In the genomic region with DNA sequence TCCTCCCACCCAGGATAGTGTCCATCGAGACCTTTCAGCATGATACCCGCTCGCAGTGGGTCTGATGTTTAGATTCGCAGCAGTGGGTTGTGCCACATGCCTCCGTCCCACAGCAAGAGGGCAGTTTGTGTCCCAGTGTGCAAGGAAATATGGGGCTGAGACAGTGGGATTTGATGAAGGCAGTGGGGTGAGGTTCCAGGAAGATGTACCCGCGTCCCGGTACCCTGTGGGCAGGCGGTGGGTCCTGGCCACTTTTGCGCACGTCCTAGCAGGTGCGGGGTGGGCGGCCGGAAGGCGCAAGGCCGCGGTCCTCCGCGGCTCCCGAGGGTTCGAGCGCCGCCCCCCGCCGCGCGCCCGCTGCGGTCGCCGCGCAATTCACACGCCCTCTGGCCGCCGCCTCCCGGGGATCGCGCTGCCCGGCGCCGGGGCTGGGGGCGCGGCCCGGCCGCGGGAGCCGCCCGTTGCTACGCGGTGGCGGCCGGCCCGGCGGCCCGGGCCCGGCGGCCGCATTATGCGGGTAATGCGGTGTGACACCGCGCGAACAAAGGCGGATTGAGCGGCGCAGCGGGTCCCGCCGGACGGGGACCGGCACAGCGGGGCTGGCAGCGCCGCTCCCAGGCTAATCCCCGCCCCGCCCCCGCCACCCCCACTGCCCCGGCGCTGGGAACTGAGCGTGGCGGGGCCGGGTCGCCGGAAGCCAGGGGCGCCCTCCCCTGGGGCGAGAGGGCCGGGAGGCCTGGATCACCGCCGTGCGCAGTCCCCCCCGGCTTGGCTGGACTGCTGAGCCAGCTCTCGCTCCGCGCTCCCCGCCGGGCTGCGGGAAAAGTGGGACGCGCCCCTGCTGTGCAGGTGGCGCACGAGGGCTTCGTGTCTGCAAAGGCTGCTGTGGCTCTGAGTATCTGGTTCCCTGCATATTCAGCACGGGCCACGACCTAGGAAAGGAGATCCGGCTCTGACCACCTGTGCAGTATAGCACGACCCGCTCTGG, we compare ENCODE assay signal across 9 mouse cellular contexts. TPM values are rescaled to one million over a fixed set of nuclear protein-coding genes. Genes with fewer than 3 reads are reported as not detected.
DNase-seq lines count a peak whose midpoint lies in the region; ATAC-seq and TF ChIP-seq lines count a peak whose summit lies in the region.
"Had no signal": no experiment of that assay in that cellular context is flagged by ENCODE, and none has a peak within 500 bp of the region (broad histone marks: within the 10 kb centered on the region; RNA-seq: fewer than 3 reads in every experiment).

No protein-coding gene starts in this region.

- H3K4me2 ChIP-seq in embryonic facial prominence, embryonic 11.5 days (ENCODE audit: low read depth, low read length): peak overlapping the region; percentile 98
- H3K4me2 ChIP-seq in hindbrain, embryonic 13.5 days: peak overlapping the region; percentile 88
- peak overlapping the region; percentile 60 for H3K4me2 ChIP-seq in liver, embryonic 14.5 days (ENCODE audit: low read depth)

- H3K36me3 ChIP-seq in embryonic facial prominence, embryonic 11.5 days (replicated peaks; ENCODE audit: control insufficient read depth, insufficient read depth, low read depth, low read length): no peaks in the 10 kb centered on the region
- peaks cover 6% of the 10 kb centered on the region; the same call in 1 of the 2 replicates for H3K36me3 ChIP-seq in hindbrain, embryonic 13.5 days
- H3K36me3 ChIP-seq in liver, embryonic 14.5 days (replicated peaks; ENCODE audit: control insufficient read depth, insufficient read depth, low read depth): no peaks in the 10 kb centered on the region
- H3K36me3 ChIP-seq: G1E had no signal

- peaks cover 7% of the 10 kb centered on the region; the same call in 1 of the 2 replicates for H3K4me1 ChIP-seq in embryonic facial prominence, embryonic 11.5 days (ENCODE audit: control insufficient read depth, insufficient read depth, low read length)
- H3K4me1 ChIP-seq in hindbrain, embryonic 13.5 days (replicated peaks): peaks cover 40% of the 10 kb centered on the region
- H3K4me1 ChIP-seq in liver, embryonic 14.5 days (replicated peaks; ENCODE audit: control insufficient read depth in 2 of 2, insufficient read depth in 2 of 2, low read length in 1 of 2): no peaks in the 10 kb centered on the region

- no peak for DNase-seq in frontal cortex, postnatal 25 days (ENCODE audit: low spot score in 2 of 2)
- DNase-seq in ES-CJ7 (ENCODE audit: low read depth, low spot score): peak; percentile 49
- peak; percentile 54 for DNase-seq in embryonic facial prominence, embryonic 11.5 days (ENCODE audit: low spot score)
- DNase-seq in liver, embryonic 14.5 days (ENCODE audit: low read depth in 3 of 3, low spot score in 3 of 3): no peak
- peak; percentile 64 for DNase-seq in right cerebral cortex, postnatal 4 days
- DNase-seq in urinary bladder, postnatal 14 days (ENCODE audit: low spot score): no peak

- TF ChIP-seq EP300 in liver, embryonic 14.5 days (IDR thresholded peaks at IDR 0.05; ENCODE audit: low read depth): no peak

- no peaks in the 10 kb centered on the region for H3K9me3 ChIP-seq in embryonic facial prominence, embryonic 11.5 days (replicated peaks; ENCODE audit: control insufficient read depth, low read length)
- no peaks in the 10 kb centered on the region for H3K9me3 ChIP-seq in hindbrain, embryonic 13.5 days
- no peaks in the 10 kb centered on the region for H3K9me3 ChIP-seq in liver, embryonic 14.5 days (ENCODE audit: control insufficient read depth, low read length)

- H3K4me3 ChIP-seq in embryonic facial prominence, embryonic 11.5 days (ENCODE audit: low read depth, low read length): peak overlapping the region; percentile 54
- peak overlapping the region; percentile 56 for H3K4me3 ChIP-seq in hindbrain, embryonic 13.5 days
- H3K4me3 ChIP-seq in liver, embryonic 14.5 days (ENCODE audit: insufficient read depth in 1 of 2, low read depth in 2 of 2, low read length in 2 of 2): peak overlapping the region; percentile 9 to 42

- WGBS in embryonic facial prominence, embryonic 11.5 days: under 1% methylated on average over 85 of the region's 107 CpGs
- WGBS in hindbrain, embryonic 13.5 days: under 1% methylated on average over 52 of the region's 107 CpGs
- under 1% methylated on average over 66 of the region's 107 CpGs for WGBS in liver, embryonic 14.5 days (ENCODE audit: insufficient replicate concordance)

- no peak for TF ChIP-seq CTCF in liver, embryonic 14.5 days (IDR thresholded peaks at IDR 0.05; ENCODE audit: low read depth)

- no peak overlapping the region; the same call in 1 of the 2 replicates for H3K27ac ChIP-seq in embryonic facial prominence, embryonic 11.5 days (replicated peaks; ENCODE audit: low read depth, low read length)
- H3K27ac ChIP-seq in hindbrain, embryonic 13.5 days: peak overlapping the region; percentile 88
- H3K27ac ChIP-seq in liver, embryonic 14.5 days: no peak overlapping the region

- ATAC-seq in frontal cortex, adult (ENCODE audit: low TSS enrichment): peak; percentile 39; the same call in 1 of the 2 replicates
- no peak; the same call in 1 of the 2 replicates for ATAC-seq in embryonic facial prominence, embryonic 11.5 days (replicated peaks; ENCODE audit: insufficient number of reproducible peaks, low FRiP score, low TSS enrichment, low read depth)
- peak; percentile 34 for ATAC-seq in hindbrain, embryonic 13.5 days (ENCODE audit: low FRiP score)
- no peak for ATAC-seq in liver, embryonic 14.5 days (ENCODE audit: insufficient read depth)

- peaks cover 57% of the 10 kb centered on the region for H3K27me3 ChIP-seq in embryonic facial prominence, embryonic 11.5 days (ENCODE audit: control insufficient read depth, insufficient read depth, low read length)
- H3K27me3 ChIP-seq in hindbrain, embryonic 13.5 days: peaks cover 28% of the 10 kb centered on the region
- H3K27me3 ChIP-seq in liver, embryonic 14.5 days (ENCODE audit: control insufficient read depth, insufficient read depth, low read length): peaks cover 45% of the 10 kb centered on the region

- H3K9ac ChIP-seq in embryonic facial prominence, embryonic 11.5 days (replicated peaks; ENCODE audit: low read length): peak overlapping the region; percentile 56
- peak overlapping the region; percentile 87 for H3K9ac ChIP-seq in hindbrain, embryonic 13.5 days
- no peak overlapping the region for H3K9ac ChIP-seq in liver, embryonic 14.5 days (replicated peaks)

RNA-seq across cellular contexts. Expression of a gene that starts 36.0 kb away (rescaled TPM):
- polyA plus RNA-seq in embryonic facial prominence, embryonic 11.5 days (2014; fragmentation: Nextera tagmentation; extraction: Ambion mirVana): 4.7 and 5.3 TPM in 2 replicates
- 7.9 and 9.8 TPM in 2 replicates for polyA plus RNA-seq in hindbrain, embryonic 13.5 days (2015; fragmentation: Nextera tagmentation; extraction: Ambion mirVana)
- 0.01 TPM in 2 replicates for polyA plus RNA-seq in liver, embryonic 14.5 days (2012; rRNA removed)
- not detected in 2 replicates for polyA plus RNA-seq in liver, embryonic 14.5 days (2014; fragmentation: Nextera tagmentation; extraction: Ambion mirVana)
- polyA plus RNA-seq: G1E had no signal

Comparison
In these comparisons a context has a peak if more than half of its experiments do, and no peak if none do; other contexts are left out.
1. ATAC-seq: peak in frontal cortex, adult (single experiment) and hindbrain, embryonic 13.5 days (single experiment); none in embryonic facial prominence, embryonic 11.5 days (single experiment) and liver, embryonic 14.5 days (single experiment).
2. DNase-seq: peak in ES-CJ7 (single experiment), embryonic facial prominence, embryonic 11.5 days (single experiment) and right cerebral cortex, postnatal 4 days (single experiment); none in frontal cortex, postnatal 25 days (0 of 2), liver, embryonic 14.5 days (0 of 3) and urinary bladder, postnatal 14 days (single experiment).
3. Peak in every context shown above with its lines, with median percentiles within 50 percentile points of each other: H3K4me2 ChIP-seq and H3K4me3 ChIP-seq.